Mouse (Mus musculus): Measurements from ENCODE around the gene Nipal4. TPM values are rescaled to one million over a fixed set of nuclear protein-coding genes. Genes with fewer than 3 reads are reported as not detected.

Nipal4 gene
- total and polyA plus RNA-seq, 3 experiments = not detected

DNA sequence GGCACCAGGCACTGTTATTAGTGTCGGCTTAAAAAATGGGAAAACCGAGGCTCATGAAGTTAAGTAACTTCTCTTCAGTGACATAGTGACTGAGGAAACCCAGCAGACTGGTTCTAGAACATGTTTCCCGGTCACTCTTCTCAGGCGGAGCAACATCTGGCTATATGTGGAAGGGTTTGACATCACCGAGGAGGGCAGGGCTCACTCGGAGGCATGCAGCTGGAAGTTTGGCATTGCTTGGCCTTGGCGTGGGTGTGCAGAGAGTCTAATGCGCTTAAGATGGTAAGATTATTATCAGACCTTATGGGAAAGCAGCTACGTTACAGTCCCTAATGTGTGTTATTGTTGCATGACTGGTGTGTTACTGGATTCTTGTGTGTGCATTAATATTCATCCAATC, 5.8 kb upstream of the Nipal4 start:
- DNase-seq (ENCODE audit: low spot score) = no peak
- Histone ChIP-seq H3K4me1 (ENCODE audit: insufficient read depth, low read depth, low read length) (no peaks in the 10 kb centered on the region), H3K9me3 (replicated peaks) (no peaks in the 10 kb centered on the region), H3K4me3 (ENCODE audit: low read depth, low read length) (no peak overlapping the region), H3K36me3 (replicated peaks) (no peaks in the 10 kb centered on the region), H3K27me3 (ENCODE audit: insufficient read depth, low read length) (no peaks in the 10 kb centered on the region)
- ATAC-seq (ENCODE audit: extremely low read depth, insufficient number of reproducible peaks, low FRiP score, poor library complexity, severe bottlenecking) = no peak
- TF ChIP-seq CTCF (IDR thresholded peaks at IDR 0.05; ENCODE audit: low read depth, low read length) (no peak), TAL1 (conservative IDR thresholded peaks at IDR 0.05; ENCODE audit: low read depth, low read length) (no peak), GATA1 (IDR thresholded peaks at IDR 0.05; ENCODE audit: borderline replicate concordance, low read length) (no peak), POLR2AphosphoS5 (IDR thresholded peaks at IDR 0.05; ENCODE audit: insufficient replicate concordance, low read depth, low read length) (no peak), GATA2 (IDR thresholded peaks at IDR 0.05; ENCODE audit: borderline replicate concordance, low read depth, low read length) (no peak)

DNA sequence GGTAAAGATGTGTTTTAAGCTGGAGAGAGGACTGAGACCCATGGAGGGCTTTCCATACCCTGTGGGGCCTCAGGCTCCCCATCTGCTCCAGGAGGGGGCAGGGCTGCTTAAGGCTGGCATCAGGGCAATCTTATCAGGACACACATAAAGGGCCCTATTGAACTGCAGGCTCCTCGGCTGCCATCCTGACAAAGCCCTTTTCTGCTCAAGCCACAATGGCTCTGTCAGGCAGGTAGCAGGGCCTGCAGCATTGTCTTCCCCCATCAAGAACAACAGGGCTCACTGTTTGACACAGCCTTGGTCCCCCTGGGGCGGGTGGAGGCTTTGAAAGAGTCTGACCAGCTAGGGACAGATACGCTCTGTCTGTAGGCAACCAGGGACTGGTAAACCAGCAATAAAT, 3.6 kb upstream of the Nipal4 start:
- TF ChIP-seq GATA1 (IDR thresholded peaks at IDR 0.05; ENCODE audit: borderline replicate concordance, low read length) = no peak
- TF ChIP-seq CTCF (IDR thresholded peaks at IDR 0.05; ENCODE audit: low read depth, low read length) = no peak
- TF ChIP-seq GATA2 (IDR thresholded peaks at IDR 0.05; ENCODE audit: borderline replicate concordance, low read depth, low read length) = no peak
- no peak for TF ChIP-seq TAL1 (conservative IDR thresholded peaks at IDR 0.05; ENCODE audit: low read depth, low read length)
- no peak for TF ChIP-seq POLR2AphosphoS5 (IDR thresholded peaks at IDR 0.05; ENCODE audit: insufficient replicate concordance, low read depth, low read length)
- Histone ChIP-seq H3K36me3 (replicated peaks) (no peaks in the 10 kb centered on the region), H3K9me3 (replicated peaks) (no peaks in the 10 kb centered on the region), H3K4me1 (ENCODE audit: insufficient read depth, low read depth, low read length) (no peaks in the 10 kb centered on the region), H3K4me3 (ENCODE audit: low read depth, low read length) (no peak overlapping the region), H3K27me3 (ENCODE audit: insufficient read depth, low read length) (no peaks in the 10 kb centered on the region)
- no peak for ATAC-seq (ENCODE audit: extremely low read depth, insufficient number of reproducible peaks, low FRiP score, poor library complexity, severe bottlenecking)
- DNase-seq (ENCODE audit: low spot score) = no peak

DNA sequence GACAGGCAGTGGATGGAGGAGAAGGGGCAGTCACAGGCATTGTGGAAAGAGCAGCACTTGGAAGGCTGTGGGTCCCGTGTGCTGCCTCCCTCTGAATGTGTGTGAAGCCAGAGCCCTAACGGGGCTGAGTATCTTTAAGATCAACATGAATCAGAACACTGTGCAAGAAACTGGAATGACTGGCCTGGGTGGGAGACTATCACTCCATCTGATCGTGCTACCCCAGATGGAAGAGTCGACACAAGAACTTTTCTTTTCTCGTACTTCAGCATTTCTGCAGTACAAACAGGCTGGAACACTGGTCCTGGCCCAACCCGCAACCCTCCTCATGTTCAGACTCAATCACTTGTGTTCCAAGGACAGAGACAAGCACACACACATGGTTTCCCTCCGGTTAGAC, 2.2 kb upstream of the Nipal4 start:
- H3K4me1 ChIP-seq (ENCODE audit: insufficient read depth, low read depth, low read length) = no peaks in the 10 kb centered on the region
- no peaks in the 10 kb centered on the region for H3K36me3 ChIP-seq (replicated peaks)
- TF ChIP-seq CTCF (IDR thresholded peaks at IDR 0.05; ENCODE audit: low read depth, low read length) = no peak
- H3K9me3 ChIP-seq (replicated peaks) = no peaks in the 10 kb centered on the region
- DNase-seq (ENCODE audit: low spot score) = no peak
- no peak for ATAC-seq (ENCODE audit: extremely low read depth, insufficient number of reproducible peaks, low FRiP score, poor library complexity, severe bottlenecking)
- no peaks in the 10 kb centered on the region for H3K27me3 ChIP-seq (ENCODE audit: insufficient read depth, low read length)
- H3K4me3 ChIP-seq (ENCODE audit: low read depth, low read length) = no peak overlapping the region

DNA sequence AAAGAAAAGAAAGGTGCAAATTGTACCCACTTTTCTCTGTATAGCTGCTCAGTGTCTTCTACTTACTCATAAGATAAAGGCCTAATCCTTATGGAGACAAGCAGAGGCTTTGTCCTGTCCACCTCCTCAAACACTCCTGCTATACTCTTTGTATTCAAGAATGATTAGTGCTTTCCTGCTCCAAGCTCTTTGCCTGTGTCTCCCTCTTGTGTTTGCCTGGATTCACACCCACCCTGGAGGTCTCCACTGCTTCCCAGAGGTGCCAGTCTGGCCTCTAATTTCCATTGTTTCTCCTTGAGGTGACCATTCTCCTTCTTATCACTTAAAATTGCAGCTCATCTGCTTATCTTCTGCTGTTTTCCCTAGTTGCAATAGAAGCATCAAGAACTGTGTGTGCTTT, 8.8 kb downstream of the Nipal4 start:
- no peaks in the 10 kb centered on the region; the same call in 1 of the 2 replicates for H3K27me3 ChIP-seq (ENCODE audit: insufficient read depth, low read length)
- H3K9me3 ChIP-seq (replicated peaks) = no peaks in the 10 kb centered on the region
- H3K4me1 ChIP-seq (ENCODE audit: insufficient read depth, low read depth, low read length) = no peaks in the 10 kb centered on the region
- TF ChIP-seq TAL1 (conservative IDR thresholded peaks at IDR 0.05; ENCODE audit: low read depth, low read length) (no peak), POLR2AphosphoS5 (IDR thresholded peaks at IDR 0.05; ENCODE audit: insufficient replicate concordance, low read depth, low read length) (no peak), GATA1 (IDR thresholded peaks at IDR 0.05; ENCODE audit: borderline replicate concordance, low read length) (no peak), GATA2 (IDR thresholded peaks at IDR 0.05; ENCODE audit: borderline replicate concordance, low read depth, low read length) (no peak), CTCF (IDR thresholded peaks at IDR 0.05; ENCODE audit: low read depth, low read length) (no peak)
- H3K36me3 ChIP-seq (replicated peaks) = no peaks in the 10 kb centered on the region
- H3K4me3 ChIP-seq (ENCODE audit: low read depth, low read length) = no peak overlapping the region
- no peak for ATAC-seq (ENCODE audit: extremely low read depth, insufficient number of reproducible peaks, low FRiP score, poor library complexity, severe bottlenecking)
- DNase-seq (ENCODE audit: low spot score) = no peak

DNA sequence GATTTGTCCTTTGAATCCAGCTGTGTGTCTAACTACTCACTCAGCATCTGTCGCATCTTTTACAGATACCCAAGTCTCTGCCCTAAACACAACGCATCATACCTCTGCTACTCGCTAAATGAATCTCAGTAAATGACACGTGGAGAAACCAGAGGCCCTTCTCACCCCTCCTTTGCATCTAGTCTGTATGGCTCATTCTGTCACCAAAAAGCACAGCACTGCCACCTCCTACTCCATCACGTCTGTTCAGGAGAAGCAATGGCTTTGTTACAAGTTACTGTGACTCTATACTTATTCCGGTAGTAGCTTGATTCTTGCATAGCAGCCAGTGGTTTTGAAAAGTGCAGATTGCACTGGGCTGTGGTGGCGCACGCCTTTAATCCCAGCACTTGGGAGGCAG, 9.4 kb downstream of the Nipal4 start:
- DNase-seq (ENCODE audit: low spot score) (no peak), ATAC-seq (ENCODE audit: extremely low read depth, insufficient number of reproducible peaks, low FRiP score, poor library complexity, severe bottlenecking) (no peak)
- Histone ChIP-seq H3K36me3 (replicated peaks) (no peaks in the 10 kb centered on the region), H3K4me1 (ENCODE audit: insufficient read depth, low read depth, low read length) (no peaks in the 10 kb centered on the region), H3K4me3 (ENCODE audit: low read depth, low read length) (no peak overlapping the region), H3K9me3 (replicated peaks) (no peaks in the 10 kb centered on the region), H3K27me3 (ENCODE audit: insufficient read depth, low read length) (no peaks in the 10 kb centered on the region; the same call in 1 of the 2 replicates)
- TF ChIP-seq GATA1 (IDR thresholded peaks at IDR 0.05; ENCODE audit: borderline replicate concordance, low read length) (no peak), TAL1 (conservative IDR thresholded peaks at IDR 0.05; ENCODE audit: low read depth, low read length) (no peak), GATA2 (IDR thresholded peaks at IDR 0.05; ENCODE audit: borderline replicate concordance, low read depth, low read length) (no peak), POLR2AphosphoS5 (IDR thresholded peaks at IDR 0.05; ENCODE audit: insufficient replicate concordance, low read depth, low read length) (no peak), CTCF (IDR thresholded peaks at IDR 0.05; ENCODE audit: low read depth, low read length) (no peak)

DNA sequence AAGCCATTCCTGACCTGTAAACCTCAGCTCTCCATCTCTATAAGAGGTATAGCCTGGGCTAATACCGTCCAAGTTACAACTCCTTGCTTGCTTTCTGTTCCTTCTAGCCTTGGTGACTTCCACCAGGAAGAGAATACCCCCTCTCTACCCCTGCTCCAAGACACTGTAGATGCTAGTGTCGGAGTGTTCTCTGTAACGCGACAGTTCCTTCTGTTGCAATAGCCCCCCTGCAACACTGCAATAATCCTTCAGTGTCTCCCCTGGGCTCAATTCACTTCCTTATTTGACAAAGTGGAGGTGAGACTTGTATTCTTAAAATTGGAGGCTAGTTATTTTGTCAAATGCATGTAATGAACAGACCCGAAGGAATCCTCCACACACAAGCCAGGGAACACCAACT, 19.7 kb downstream of the Nipal4 start:
- H3K9me3 ChIP-seq (replicated peaks) = no peaks in the 10 kb centered on the region
- DNase-seq (ENCODE audit: low spot score) = no peak
- H3K27me3 ChIP-seq (ENCODE audit: insufficient read depth, low read length) = no peaks in the 10 kb centered on the region
- no peak for TF ChIP-seq CTCF (IDR thresholded peaks at IDR 0.05; ENCODE audit: low read depth, low read length)
- no peak for TF ChIP-seq TAL1 (conservative IDR thresholded peaks at IDR 0.05; ENCODE audit: low read depth, low read length)
- TF ChIP-seq POLR2AphosphoS5 (IDR thresholded peaks at IDR 0.05; ENCODE audit: insufficient replicate concordance, low read depth, low read length) = no peak
- no peak for TF ChIP-seq GATA2 (IDR thresholded peaks at IDR 0.05; ENCODE audit: borderline replicate concordance, low read depth, low read length)
- no peak for TF ChIP-seq GATA1 (IDR thresholded peaks at IDR 0.05; ENCODE audit: borderline replicate concordance, low read length)
- H3K36me3 ChIP-seq (replicated peaks) = no peaks in the 10 kb centered on the region
- ATAC-seq (ENCODE audit: extremely low read depth, insufficient number of reproducible peaks, low FRiP score, poor library complexity, severe bottlenecking) = no peak
- no peaks in the 10 kb centered on the region for H3K4me1 ChIP-seq (ENCODE audit: insufficient read depth, low read depth, low read length)
- H3K4me3 ChIP-seq (ENCODE audit: low read depth, low read length) = no peak overlapping the region

All from G1E (cell line).